Mouse (Mus musculus) stomach, postnatal 0 days (tissue): ENCODE data around the gene Mmp19. TPM values are rescaled to one million over a fixed set of nuclear protein-coding genes. Genes with fewer than 3 reads are reported as not detected.

Experiments
- ATAC-seq: fragments of 200-750 bp; cut with Nextera tagmentation; 2 replicates; pipeline ENCODE4 v1.8.0; 2017; ENCODE audit not compliant: low FRiP score, low TSS enrichment
- DNase-seq: peaks from one replicate; pipeline ENCODE4 v3.0.0-alpha.2; 2016; ENCODE audit warnings: low spot score
- H3K27ac ChIP-seq: fragments of 300-500 bp; sonication (generic); replicated peaks from 2 replicates; pipeline ENCODE4 v1.5.1; 2014; ENCODE audit warnings: mild to moderate bottlenecking, control low read depth
- H3K27me3 ChIP-seq: fragments of 300-500 bp; sonication (generic); 2 replicates; pipeline ENCODE4 v1.6.1; 2014; ENCODE audit warnings: low read length; ENCODE audit not compliant: control insufficient read depth, insufficient read depth
- H3K36me3 ChIP-seq: fragments of 300-500 bp; sonication (generic); 2 replicates; pipeline ENCODE4 v1.6.1; 2014; ENCODE audit warnings: low read length, mixed read lengths; ENCODE audit not compliant: control insufficient read depth, insufficient read depth
- H3K4me1 ChIP-seq: fragments of 300-500 bp; sonication (generic); replicated peaks from 2 replicates; pipeline ENCODE4 v1.6.1; 2014; ENCODE audit warnings: antibody characterized with exemption; ENCODE audit not compliant: control insufficient read depth, insufficient read depth
- H3K4me2 ChIP-seq: fragments of 300-500 bp; sonication (generic); replicated peaks from 2 replicates; pipeline ENCODE4 v1.6.1; 2014; ENCODE audit warnings: low read depth, mild to moderate bottlenecking, control low read depth, moderate library complexity
- H3K4me3 ChIP-seq: fragments of 300-500 bp; sonication (generic); 2 replicates; pipeline ENCODE4 v1.5.1; 2014; ENCODE audit warnings: low read depth, low read length, control low read depth
- H3K9ac ChIP-seq: fragments of 300-500 bp; sonication (generic); 2 replicates; pipeline ENCODE4 v1.6.1; 2014; ENCODE audit warnings: mild to moderate bottlenecking, low read length, control low read depth, mixed read lengths
- H3K9me3 ChIP-seq: fragments of 300-500 bp; sonication (generic); 2 replicates; pipeline ENCODE4 v1.6.1; 2016; ENCODE audit warnings: low read length; ENCODE audit not compliant: control insufficient read depth
- CTCF ChIP-seq: IDR thresholded peaks from 2 replicates; pipeline ENCODE4 v1.5.1; 2016; ENCODE audit warnings: antibody characterized with exemption, low read depth, mild to moderate bottlenecking, moderate library complexity
- EP300 ChIP-seq: optimal IDR thresholded peaks from 2 replicates; pipeline ENCODE3; 2016; ENCODE audit warnings: antibody characterized with exemption
- WGBS: fragments of 180-500 bp; shearing (Covaris S2); extraction: QIAGEN DNeasy Blood & Tissue Kit; methylation state at CpG from one replicate; pipeline ENCODE4 v1.1.7; 2014; 5-methylcytosine and 5-hydroxymethylcytosine counted together
- polyA plus RNA-seq: library from polyadenylated mRNA; unstranded; fragments of >200 nt; fragmentation: Nextera tagmentation; extraction: Ambion mirVana; gene quantifications from 2 replicates; pipeline ENCODE4 v1.2.1, GENCODE M21; 2015

Gene Mmp19
- polyA plus RNA-seq, 1 experiment from 2014 or later = 2.0 TPM

GRCm38 (mm10) chr10:128803361-128803760, 12.7 kb downstream of the Mmp19 start:
- H3K27me3 ChIP-seq = no peaks in the 10 kb centered on the region
- DNase-seq (no peak), ATAC-seq (no peak)
- H3K36me3 ChIP-seq = peaks cover 13% of the 10 kb centered on the region; the same call in 1 of the 2 replicates
- H3K4me3 ChIP-seq = peak overlapping the region; percentile 75
- H3K9me3 ChIP-seq = no peaks in the 10 kb centered on the region
- H3K4me1 ChIP-seq = peaks cover 10% of the 10 kb centered on the region
- peak overlapping the region; percentile 83 for H3K4me2 ChIP-seq
- peak overlapping the region; percentile 89 for H3K9ac ChIP-seq
- no peak for TF ChIP-seq EP300
- no peak for TF ChIP-seq CTCF
- WGBS = 16% methylated on average over 6 of the region's 6 CpGs
- H3K27ac ChIP-seq = peak overlapping the region; percentile 99

GRCm38 (mm10) chr10:128803771-128804270, 13.1 kb downstream of the Mmp19 start, which contains the start of gene Dnajc14:
TSS of gene Dnajc14 (plus strand) at chr10:128804062.
- Histone ChIP-seq H3K36me3 (peaks cover 10% of the 10 kb centered on the region; the same call in 1 of the 2 replicates), H3K27ac (peak within 1 kb of the TSS; percentile 99), H3K9ac (peak within 1 kb of the TSS; percentile 89), H3K9me3 (no peaks in the 10 kb centered on the region), H3K4me1 (peaks cover 10% of the 10 kb centered on the region), H3K27me3 (no peaks in the 10 kb centered on the region), H3K4me3 (peak within 1 kb of the TSS; percentile 75), H3K4me2 (peak within 1 kb of the TSS; percentile 83)
- ATAC-seq (peak; percentile 36), DNase-seq (peak; percentile 57)
- TF ChIP-seq EP300 (no peak), CTCF (no peak)
- under 1% methylated on average over 14 of the region's 14 CpGs for WGBS

GRCm38 (mm10) chr10:128804271-128805091, 13.8 kb downstream of the Mmp19 start, which contains the start of gene Tmem198b:
TSS of gene Tmem198b (minus strand) at chr10:128804370.
- Histone ChIP-seq H3K9me3 (no peaks in the 10 kb centered on the region), H3K4me1 (peaks cover 10% of the 10 kb centered on the region), H3K9ac (peak within 1 kb of the TSS; percentile 89), H3K27me3 (no peaks in the 10 kb centered on the region), H3K4me3 (peak within 1 kb of the TSS; percentile 75), H3K27ac (peak within 1 kb of the TSS; percentile 99), H3K36me3 (peaks cover 8% of the 10 kb centered on the region; the same call in 1 of the 2 replicates), H3K4me2 (peak within 1 kb of the TSS; percentile 83)
- under 1% methylated on average over 28 of the region's 28 CpGs for WGBS
- TF ChIP-seq EP300 (no peak), CTCF (no peak)
- ATAC-seq (peak; percentile 46), DNase-seq (peak; percentile 74)

GRCm38 (mm10) chr10:128805092-128806000, 14.6 kb downstream of the Mmp19 start:
- H3K4me2 ChIP-seq = peak overlapping the region; percentile 83
- H3K4me1 ChIP-seq = peaks cover 10% of the 10 kb centered on the region
- peak overlapping the region; percentile 89 for H3K9ac ChIP-seq
- H3K36me3 ChIP-seq = peaks cover 8% of the 10 kb centered on the region; the same call in 1 of the 2 replicates
- H3K9me3 ChIP-seq = no peaks in the 10 kb centered on the region
- H3K27me3 ChIP-seq = no peaks in the 10 kb centered on the region
- H3K4me3 ChIP-seq = peak overlapping the region; percentile 75
- peak; percentile 57 for TF ChIP-seq CTCF
- TF ChIP-seq EP300 = peak; percentile 84
- peak overlapping the region; percentile 99 for H3K27ac ChIP-seq
- 1% methylated on average over 69 of the region's 70 CpGs for WGBS
- ATAC-seq (peak; percentile 96), DNase-seq (peak; percentile 99)

GRCm38 (mm10) chr10:128806086-128806485, 15.4 kb downstream of the Mmp19 start:
- H3K9me3 ChIP-seq = no peaks in the 10 kb centered on the region
- DNase-seq = no peak
- peaks cover 6% of the 10 kb centered on the region; the same call in 1 of the 2 replicates for H3K36me3 ChIP-seq
- H3K4me1 ChIP-seq = peaks cover 10% of the 10 kb centered on the region
- H3K27ac ChIP-seq = no peak overlapping the region; the same call in 1 of the 2 replicates
- H3K4me2 ChIP-seq = peak overlapping the region; percentile 57
- 37% methylated on average over 6 of the region's 6 CpGs for whole genome bisulfite sequencing
- peak overlapping the region; percentile 75 for H3K4me3 ChIP-seq
- peak overlapping the region; percentile 65 for H3K9ac ChIP-seq
- no peak for ATAC-seq
- H3K27me3 ChIP-seq = no peaks in the 10 kb centered on the region
- no peak for TF ChIP-seq EP300
